Mouse (Mus musculus) embryonic facial prominence, embryonic 12.5 days (tissue): Measurements from ENCODE around the gene Wdr26. TPM values are rescaled to one million over a fixed set of nuclear protein-coding genes. Genes with fewer than 3 reads are reported as not detected.

ENCODE experiments used
- ATAC-seq: fragments of 200-750 bp; cut with Nextera tagmentation; 2 replicates; pipeline ENCODE4 v1.8.0; 2017; ENCODE audit not compliant: insufficient number of reproducible peaks, insufficient read depth, low FRiP score, low TSS enrichment
- H3K27ac ChIP-seq: fragments of 300-500 bp; sonication (generic); 2 replicates; pipeline ENCODE4 v1.5.1; 2016; ENCODE audit warnings: mild to moderate bottlenecking
- H3K27me3 ChIP-seq: fragments of 300-500 bp; sonication (generic); 2 replicates; pipeline ENCODE4 v1.6.1; 2016; ENCODE audit warnings: mild to moderate bottlenecking, moderate library complexity
- H3K36me3 ChIP-seq: fragments of 300-500 bp; sonication (generic); 2 replicates; pipeline ENCODE4 v1.6.1; 2016; ENCODE audit warnings: mild to moderate bottlenecking
- H3K4me1 ChIP-seq: fragments of 300-500 bp; sonication (generic); 2 replicates; pipeline ENCODE4 v1.6.1; 2016
- H3K4me2 ChIP-seq: fragments of 300-500 bp; sonication (generic); replicated peaks from 2 replicates; pipeline ENCODE4 v1.6.1; 2016; ENCODE audit warnings: mild to moderate bottlenecking, moderate library complexity
- H3K4me3 ChIP-seq: fragments of 300-500 bp; sonication (generic); 2 replicates; pipeline ENCODE4 v1.5.1; 2016; ENCODE audit warnings: mild to moderate bottlenecking
- H3K9ac ChIP-seq: fragments of 300-500 bp; sonication (generic); 2 replicates; pipeline ENCODE4 v1.6.1; 2016; ENCODE audit warnings: mild to moderate bottlenecking, moderate library complexity
- H3K9me3 ChIP-seq: fragments of 300-500 bp; sonication (generic); 2 replicates; pipeline ENCODE4 v1.6.1; 2016; ENCODE audit warnings: mild to moderate bottlenecking, moderate library complexity
- WGBS: fragments of 180-500 bp; shearing (Covaris S2); methylation state at CpG from one replicate; pipeline ENCODE4 v1.1.7; 2016; 5-methylcytosine and 5-hydroxymethylcytosine counted together
- polyA plus RNA-seq: library from polyadenylated mRNA; unstranded; fragments of >200 nt; fragmentation: Nextera tagmentation; extraction: Ambion mirVana; gene quantifications from 2 replicates; pipeline ENCODE4 v1.2.1, GENCODE M21; 2016

The Wdr26 gene
- polyA plus RNA-seq, 1 experiment from 2014 or later: 42.2 TPM

DNA sequence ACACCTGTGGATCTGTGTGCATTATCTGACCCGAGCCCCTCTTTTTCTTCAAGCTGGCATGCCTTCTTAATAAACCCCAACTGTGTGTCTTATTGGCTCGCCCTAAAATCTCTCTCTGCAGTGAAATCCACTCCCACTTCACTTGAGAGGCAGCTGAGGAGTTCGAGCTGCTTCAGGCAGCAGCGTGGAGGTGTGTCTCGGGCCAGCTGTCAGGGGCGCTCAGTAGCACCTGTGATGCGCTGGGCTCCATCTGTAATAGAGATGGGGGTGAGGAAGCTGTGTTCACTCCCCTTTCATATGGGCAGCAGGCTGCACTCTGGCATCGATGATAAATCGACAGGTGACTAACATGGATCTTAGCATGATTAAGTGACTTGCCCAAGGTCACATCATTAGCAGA lies 43.6 kb upstream of the Wdr26 start:
- H3K27ac ChIP-seq: no peak overlapping the region
- H3K36me3 ChIP-seq: no peaks in the 10 kb centered on the region
- peaks cover 20% of the 10 kb centered on the region for H3K4me1 ChIP-seq
- no peaks in the 10 kb centered on the region for H3K9me3 ChIP-seq
- H3K4me2 ChIP-seq: peak overlapping the region; percentile 67
- no peaks in the 10 kb centered on the region for H3K27me3 ChIP-seq
- WGBS: 63% methylated on average over 9 of the region's 9 CpGs
- H3K9ac ChIP-seq: no peak overlapping the region
- H3K4me3 ChIP-seq: no peak overlapping the region
- ATAC-seq: no peak

DNA sequence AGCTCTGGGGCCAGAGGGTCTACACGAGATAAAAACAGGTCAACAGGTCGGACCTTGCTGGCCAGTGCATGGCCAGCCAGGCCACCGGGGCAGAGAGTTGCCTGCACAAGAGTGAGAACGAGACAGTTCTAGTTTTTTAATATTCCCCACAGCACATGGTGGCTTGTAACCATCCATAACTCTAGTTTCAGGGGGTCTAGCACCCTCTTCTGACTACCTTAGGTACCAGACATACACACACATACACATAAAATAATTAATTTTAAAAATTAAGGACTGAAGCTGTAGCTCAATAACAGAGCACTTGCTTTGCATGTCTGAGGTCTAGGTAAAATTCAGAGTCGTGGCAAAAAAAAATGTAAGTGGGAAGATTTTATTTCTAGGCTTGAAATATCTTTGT lies 39.8 kb upstream of the Wdr26 start:
- Histone ChIP-seq H3K9ac (no peak overlapping the region), H3K4me3 (no peak overlapping the region), H3K36me3 (no peaks in the 10 kb centered on the region), H3K4me1 (0 out of 2 replicates have a peak, but pooled peaks cover 15% of the 10 kb centered on the region), H3K9me3 (no peaks in the 10 kb centered on the region), H3K27ac (no peak overlapping the region), H3K27me3 (no peaks in the 10 kb centered on the region), H3K4me2 (no peak overlapping the region)
- 81% methylated on average over 5 of the region's 5 CpGs for whole genome bisulfite sequencing
- ATAC-seq: no peak

GRCm38 (mm10) chr1:181250961-181251360 lies 39.2 kb upstream of the Wdr26 start:
- WGBS: 87% methylated on average over 8 of the region's 8 CpGs

DNA sequence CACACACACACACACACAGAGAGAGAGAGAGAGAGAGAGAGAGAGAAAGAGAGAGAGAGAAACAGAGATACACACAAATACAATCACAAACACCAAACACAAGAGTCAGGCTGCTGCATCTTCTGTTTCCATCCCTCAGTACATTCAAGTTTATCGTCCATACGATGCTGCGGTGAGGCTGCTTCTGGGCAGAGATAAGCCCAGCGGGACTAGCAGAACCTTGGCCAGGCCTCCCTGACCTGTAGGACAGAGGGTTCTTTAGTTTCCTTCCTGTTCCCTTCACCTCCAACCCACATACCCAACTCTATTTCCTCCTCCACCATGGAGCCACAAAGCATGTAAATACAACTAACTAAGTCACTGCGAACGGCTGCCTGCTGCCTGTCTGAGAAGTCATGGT lies 37.7 kb upstream of the Wdr26 start:
- no peak overlapping the region for H3K27ac ChIP-seq
- H3K4me3 ChIP-seq: no peak overlapping the region
- 92% methylated on average over 6 of the region's 6 CpGs for WGBS
- H3K36me3 ChIP-seq: no peaks in the 10 kb centered on the region
- H3K9ac ChIP-seq: no peak overlapping the region
- no peak for ATAC-seq
- 0 out of 2 replicates have a peak, but pooled peaks cover 3% of the 10 kb centered on the region for H3K4me1 ChIP-seq
- no peaks in the 10 kb centered on the region for H3K9me3 ChIP-seq
- no peak overlapping the region for H3K4me2 ChIP-seq
- H3K27me3 ChIP-seq: no peaks in the 10 kb centered on the region

More at GRCm38 (mm10) chr1:181250961-181251360, 39.2 kb upstream of the Wdr26 start:
- Histone ChIP-seq H3K36me3 (no peaks in the 10 kb centered on the region), H3K9me3 (no peaks in the 10 kb centered on the region), H3K9ac (no peak overlapping the region), H3K4me3 (no peak overlapping the region), H3K4me1 (0 out of 2 replicates have a peak, but pooled peaks cover 8% of the 10 kb centered on the region), H3K27ac (no peak overlapping the region), H3K27me3 (no peaks in the 10 kb centered on the region), H3K4me2 (no peak overlapping the region)
- no peak for ATAC-seq

GRCm38 (mm10) chr1:181247175-181247574 lies 35.4 kb upstream of the Wdr26 start:
- Histone ChIP-seq H3K4me3 (no peak overlapping the region), H3K36me3 (no peaks in the 10 kb centered on the region), H3K9me3 (no peaks in the 10 kb centered on the region), H3K27ac (no peak overlapping the region), H3K27me3 (no peaks in the 10 kb centered on the region), H3K4me2 (no peak overlapping the region), H3K4me1 (0 out of 2 replicates have a peak, but pooled peaks cover 3% of the 10 kb centered on the region), H3K9ac (no peak overlapping the region)
- ATAC-seq: no peak
- 72% methylated on average over 3 of the region's 3 CpGs for WGBS

DNA sequence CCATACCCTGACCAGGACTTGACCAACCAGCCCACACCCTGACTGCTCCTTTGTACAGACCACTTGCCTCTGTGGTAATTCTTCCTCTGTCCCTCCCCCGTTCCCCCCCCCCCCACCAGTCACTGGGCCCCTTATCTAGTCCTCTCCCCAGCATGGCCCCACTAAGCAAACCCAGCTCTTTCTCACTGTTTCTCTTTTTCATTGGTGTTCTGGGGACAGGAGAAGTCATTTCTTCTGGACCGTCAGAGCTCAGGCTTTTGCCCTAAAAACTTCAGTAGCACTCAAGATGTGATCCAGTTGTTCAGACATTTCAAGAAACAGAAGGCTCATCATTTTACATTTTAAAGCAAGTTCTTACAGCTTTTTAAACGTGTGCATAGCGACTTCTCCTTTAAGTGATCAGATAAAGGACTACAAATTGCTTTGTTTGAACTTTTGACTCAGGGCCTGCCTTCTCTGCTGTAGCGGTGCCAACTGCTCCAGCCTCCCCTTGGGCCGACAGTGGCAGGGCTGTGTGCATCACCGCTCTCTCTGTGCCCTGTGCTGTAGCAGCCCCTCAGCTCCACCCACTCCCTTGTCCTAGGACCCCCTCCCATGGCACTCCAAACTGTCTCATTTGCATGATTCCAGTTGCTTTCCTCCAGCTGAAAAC lies 34.8 kb upstream of the Wdr26 start:
- WGBS: 50% methylated on average over 7 of the region's 7 CpGs
- Histone ChIP-seq H3K36me3 (no peaks in the 10 kb centered on the region), H3K9me3 (no peaks in the 10 kb centered on the region), H3K27me3 (no peaks in the 10 kb centered on the region), H3K4me1 (0 out of 2 replicates have a peak, but pooled peaks cover 3% of the 10 kb centered on the region), H3K4me2 (no peak overlapping the region), H3K9ac (no peak overlapping the region), H3K27ac (no peak overlapping the region), H3K4me3 (no peak overlapping the region)
- ATAC-seq: no peak

DNA sequence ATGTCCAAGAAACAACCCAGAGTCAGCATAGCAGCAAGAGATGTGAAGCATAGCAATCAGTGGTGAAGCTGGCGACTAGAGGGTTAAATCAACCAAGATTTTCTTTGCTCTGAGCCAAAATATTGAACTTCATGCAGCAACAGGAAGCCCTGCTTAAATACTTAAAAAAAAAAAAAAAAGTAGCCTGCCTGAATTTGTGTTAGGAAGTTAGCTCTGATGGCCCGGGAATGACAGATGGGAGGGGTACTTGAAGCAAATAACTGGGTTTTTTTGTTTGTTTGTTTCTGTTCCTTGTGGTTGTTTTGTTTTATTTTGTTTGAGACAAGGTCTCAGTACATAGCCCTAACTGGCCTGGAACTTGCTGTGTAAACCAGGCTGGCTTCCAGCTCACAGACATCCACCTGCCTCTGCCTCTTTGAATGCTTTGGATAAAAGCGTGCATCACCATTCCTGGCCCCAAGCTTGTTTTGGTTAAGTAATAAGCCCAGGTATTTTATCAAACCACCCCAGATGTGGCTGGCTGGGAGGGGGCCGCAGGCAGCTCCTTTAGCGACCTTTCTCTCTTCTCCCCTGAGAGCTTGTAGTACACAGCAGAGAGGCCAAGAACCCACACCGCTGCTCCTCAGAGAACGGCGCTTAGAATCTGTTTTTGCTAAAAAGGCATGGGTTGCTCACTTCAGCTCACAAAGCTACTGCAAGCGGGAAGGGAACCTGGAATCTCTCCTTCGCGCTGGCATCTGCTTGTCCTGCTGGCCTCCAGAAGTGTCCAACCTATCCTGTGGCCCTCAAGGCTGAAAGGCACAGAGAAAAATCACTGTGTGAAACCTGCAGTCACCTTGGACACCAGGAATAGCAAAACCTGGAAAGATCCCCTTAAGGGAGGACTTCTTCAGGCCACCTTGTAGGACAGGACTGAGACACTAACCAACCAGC lies 34.0 kb upstream of the Wdr26 start:
- Histone ChIP-seq H3K27me3 (no peaks in the 10 kb centered on the region), H3K9me3 (no peaks in the 10 kb centered on the region), H3K9ac (no peak overlapping the region), H3K4me1 (0 out of 2 replicates have a peak, but pooled peaks cover 3% of the 10 kb centered on the region), H3K4me2 (no peak overlapping the region), H3K36me3 (no peaks in the 10 kb centered on the region), H3K4me3 (no peak overlapping the region), H3K27ac (no peak overlapping the region)
- WGBS: 74% methylated on average over 11 of the region's 11 CpGs
- ATAC-seq: no peak

- H3K9ac ChIP-seq: no peak overlapping the region
- no peak overlapping the region for H3K27ac ChIP-seq
- no peak for ATAC-seq
- WGBS: 92% methylated on average over 2 of the region's 2 CpGs
- no peaks in the 10 kb centered on the region for H3K36me3 ChIP-seq
- H3K4me1 ChIP-seq: 0 out of 2 replicates have a peak, but pooled peaks cover 3% of the 10 kb centered on the region
- no peak overlapping the region for H3K4me2 ChIP-seq
- H3K4me3 ChIP-seq: no peak overlapping the region
- H3K9me3 ChIP-seq: no peaks in the 10 kb centered on the region
- no peaks in the 10 kb centered on the region for H3K27me3 ChIP-seq
These were observed 33.3 kb upstream of the Wdr26 start for GRCm38 (mm10) chr1:181245067-181245466.

DNA sequence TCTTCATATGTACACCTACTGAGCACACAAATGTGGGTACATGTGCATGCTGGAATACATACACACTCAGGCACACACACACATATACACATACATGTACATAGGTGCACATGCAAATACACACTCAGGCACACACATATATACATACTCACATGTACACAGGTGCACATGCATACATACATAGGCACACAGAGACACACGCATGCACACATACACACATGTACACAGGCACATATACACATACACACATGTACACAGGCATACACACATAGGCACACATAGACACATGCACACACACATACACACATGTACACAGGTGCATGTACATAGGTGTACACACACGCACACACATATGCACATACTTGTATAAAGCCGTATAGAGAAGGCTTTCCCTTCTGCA lies 29.4 kb upstream of the Wdr26 start:
- no peak for ATAC-seq
- Histone ChIP-seq H3K4me2 (no peak overlapping the region), H3K36me3 (no peaks in the 10 kb centered on the region), H3K27me3 (no peaks in the 10 kb centered on the region), H3K27ac (no peak overlapping the region), H3K9me3 (no peaks in the 10 kb centered on the region), H3K9ac (no peak overlapping the region), H3K4me1 (no peaks in the 10 kb centered on the region), H3K4me3 (no peak overlapping the region)
- 95% methylated on average over 3 of the region's 3 CpGs for WGBS

GRCm38 (mm10) chr1:181237332-181237731 lies 25.5 kb upstream of the Wdr26 start:
- WGBS: 69% methylated on average over 5 of the region's 5 CpGs
- Histone ChIP-seq H3K27me3 (no peaks in the 10 kb centered on the region), H3K27ac (no peak overlapping the region), H3K36me3 (no peaks in the 10 kb centered on the region), H3K9ac (no peak overlapping the region), H3K9me3 (no peaks in the 10 kb centered on the region), H3K4me1 (peaks cover 7% of the 10 kb centered on the region), H3K4me3 (no peak overlapping the region), H3K4me2 (no peak overlapping the region)
- no peak for ATAC-seq

DNA sequence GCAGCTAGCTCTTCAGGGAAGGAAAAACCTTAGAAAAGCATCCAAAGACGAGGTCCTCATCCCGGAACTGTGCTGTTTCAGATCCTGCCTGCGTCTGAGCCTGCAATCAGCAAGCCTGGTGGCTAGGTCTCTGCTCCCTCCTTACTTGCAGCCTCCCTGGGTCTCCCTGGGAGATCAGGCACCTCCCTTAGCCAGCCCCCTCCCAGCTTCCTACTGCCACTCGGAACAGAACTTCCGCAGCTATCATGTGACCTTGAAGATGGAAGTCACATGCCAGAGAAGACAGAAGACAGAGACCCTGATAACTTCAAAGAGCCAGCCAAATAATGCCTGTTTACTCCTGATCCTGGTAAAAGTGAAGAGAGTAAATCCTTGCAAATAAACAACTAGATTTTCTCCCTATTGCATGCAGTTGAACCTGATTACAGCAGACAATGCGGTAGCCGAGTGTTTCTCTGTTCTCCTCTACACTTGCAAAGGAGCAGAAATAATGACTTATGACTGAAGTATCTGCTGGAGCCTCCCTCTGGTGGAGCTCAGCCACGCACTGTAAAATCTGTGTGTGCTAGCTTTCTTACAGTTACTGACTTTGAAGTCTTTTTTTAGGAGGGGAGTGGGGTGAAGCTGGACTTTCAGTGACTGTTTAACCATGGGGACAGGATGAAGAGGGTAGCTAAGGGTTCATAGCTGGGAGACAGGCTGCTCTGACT lies 22.7 kb upstream of the Wdr26 start:
- H3K4me1 ChIP-seq: peaks cover 7% of the 10 kb centered on the region
- no peak for ATAC-seq
- H3K9me3 ChIP-seq: no peaks in the 10 kb centered on the region
- H3K36me3 ChIP-seq: no peaks in the 10 kb centered on the region
- 45% methylated on average over 8 of the region's 8 CpGs for WGBS
- peak overlapping the region; percentile 26; the same call in 1 of the 2 replicates for H3K4me2 ChIP-seq
- no peaks in the 10 kb centered on the region for H3K27me3 ChIP-seq
- H3K27ac ChIP-seq: no peak overlapping the region
- no peak overlapping the region for H3K4me3 ChIP-seq
- H3K9ac ChIP-seq: no peak overlapping the region
